ENCODE assay signal across 13 mouse cellular contexts in the genomic region with DNA sequence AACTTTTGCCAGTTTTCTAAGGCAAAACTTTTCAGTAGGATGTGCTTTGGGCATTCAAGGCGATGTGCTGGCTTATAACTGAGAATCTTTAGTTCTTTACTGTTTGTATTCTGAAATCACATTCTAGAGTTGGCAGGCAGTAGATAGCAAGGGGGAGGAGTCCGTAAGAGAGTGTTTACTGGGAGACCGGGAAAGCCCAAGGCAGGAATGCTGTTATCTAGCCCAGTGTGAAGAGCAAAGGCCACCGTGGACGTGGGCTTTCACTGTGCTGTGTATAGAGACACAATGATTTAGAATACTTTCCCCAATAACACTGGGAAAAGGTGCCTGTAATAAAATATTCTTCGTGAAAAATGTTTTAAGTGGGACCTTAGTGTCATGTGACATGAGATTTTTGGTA. TPM values are rescaled to one million over a fixed set of nuclear protein-coding genes. Genes with fewer than 3 reads are reported as not detected.
DNase-seq lines count a peak whose midpoint lies in the region; ATAC-seq and TF ChIP-seq lines count a peak whose summit lies in the region.
"Had no signal": no experiment of that assay in that cellular context is flagged by ENCODE, and none has a peak within 500 bp of the region (broad histone marks: within the 10 kb centered on the region; RNA-seq: fewer than 3 reads in every experiment).

No protein-coding gene starts in this region.

- peak overlapping the region; percentile 30 to 72; a peak in 3 of 4 replicates for H3K27ac ChIP-seq in heart, embryonic 14.5 days (replicated peaks in 1 of 2; ENCODE audit: control insufficient read depth in 1 of 2, insufficient read depth in 1 of 2, low read depth in 2 of 2, low read length in 2 of 2)
- H3K27ac ChIP-seq in lung, embryonic 16.5 days (ENCODE audit: low read length): no peak overlapping the region
- peak overlapping the region; percentile 18; the same call in 1 of the 2 replicates for H3K27ac ChIP-seq in liver, embryonic 16.5 days (ENCODE audit: low read length)
- H3K27ac ChIP-seq in stomach, postnatal 0 days (replicated peaks): no peak overlapping the region
- H3K27ac ChIP-seq: embryonic facial prominence, embryonic 13.5 days; limb, embryonic 15.5 days had no signal

- H3K4me1 ChIP-seq in heart, embryonic 14.5 days (ENCODE audit: control insufficient read depth in 2 of 2, insufficient read depth in 2 of 2, low read length in 2 of 2): peaks cover 15 to 33% of the 10 kb centered on the region in 2 experiments
- H3K4me1 ChIP-seq in lung, embryonic 16.5 days (replicated peaks; ENCODE audit: control insufficient read depth, insufficient read depth, low read length): peaks cover 8% of the 10 kb centered on the region
- H3K4me1 ChIP-seq in liver, embryonic 16.5 days (ENCODE audit: control insufficient read depth, low read depth, low read length): no peaks in the 10 kb centered on the region
- no peaks in the 10 kb centered on the region for H3K4me1 ChIP-seq in stomach, postnatal 0 days (replicated peaks; ENCODE audit: control insufficient read depth, insufficient read depth)
- H3K4me1 ChIP-seq: embryonic facial prominence, embryonic 13.5 days; limb, embryonic 15.5 days had no signal

- H3K9me3 ChIP-seq in heart, embryonic 14.5 days (ENCODE audit: control insufficient read depth, low read length): no peaks in the 10 kb centered on the region
- H3K9me3 ChIP-seq in lung, embryonic 16.5 days (ENCODE audit: control insufficient read depth, low read length): no peaks in the 10 kb centered on the region
- H3K9me3 ChIP-seq in liver, embryonic 16.5 days (replicated peaks; ENCODE audit: control insufficient read depth, low read length): no peaks in the 10 kb centered on the region
- no peaks in the 10 kb centered on the region for H3K9me3 ChIP-seq in stomach, postnatal 0 days (ENCODE audit: control insufficient read depth, low read length)
- H3K9me3 ChIP-seq: limb, embryonic 15.5 days had no signal

- no peaks in the 10 kb centered on the region for H3K27me3 ChIP-seq in heart, embryonic 14.5 days (ENCODE audit: control insufficient read depth, insufficient read depth, low read length)
- H3K27me3 ChIP-seq in lung, embryonic 16.5 days (ENCODE audit: control insufficient read depth, insufficient read depth, low read depth, low read length): no peaks in the 10 kb centered on the region
- no peaks in the 10 kb centered on the region for H3K27me3 ChIP-seq in liver, embryonic 16.5 days (ENCODE audit: control insufficient read depth, insufficient read depth, low read depth, low read length)
- H3K27me3 ChIP-seq in stomach, postnatal 0 days (ENCODE audit: control insufficient read depth, insufficient read depth, low read length): no peaks in the 10 kb centered on the region
- H3K27me3 ChIP-seq: embryonic facial prominence, embryonic 13.5 days; limb, embryonic 15.5 days had no signal

- 14% methylated on average over 6 of the region's 6 CpGs for WGBS in heart, embryonic 14.5 days
- WGBS in lung, embryonic 16.5 days: 15% methylated on average over 6 of the region's 6 CpGs
- WGBS in liver, embryonic 16.5 days (ENCODE audit: insufficient replicate concordance): 46% methylated on average over 6 of the region's 6 CpGs
- 19% methylated on average over 6 of the region's 6 CpGs for WGBS in stomach, postnatal 0 days

- no peak for DNase-seq in heart, postnatal 4 days
- no peak for DNase-seq in lung, postnatal 14 days
- DNase-seq in stomach, postnatal 0 days (ENCODE audit: low spot score): no peak
- no peak for DNase-seq in retina, postnatal 1 day
- DNase-seq in adrenal gland, adult (ENCODE audit: inconsistent age in 2 of 2, low spot score in 1 of 2): no peak
- DNase-seq: cerebellum, adult 9-11 months; layer of hippocampus, postnatal 36 days; thymus, postnatal 36 days had no signal

- H3K4me2 ChIP-seq in heart, embryonic 14.5 days (ENCODE audit: low read length): peak overlapping the region; percentile 26
- no peak overlapping the region for H3K4me2 ChIP-seq in lung, embryonic 16.5 days (ENCODE audit: low read depth, low read length)
- H3K4me2 ChIP-seq in liver, embryonic 16.5 days (ENCODE audit: low read depth, low read length): no peak overlapping the region
- H3K4me2 ChIP-seq in stomach, postnatal 0 days (replicated peaks; ENCODE audit: low read depth): no peak overlapping the region
- H3K4me2 ChIP-seq: embryonic facial prominence, embryonic 13.5 days; limb, embryonic 15.5 days had no signal

- H3K4me3 ChIP-seq in heart, embryonic 14.5 days (ENCODE audit: control insufficient read depth in 1 of 2, insufficient read depth in 1 of 2, low read depth in 1 of 2, low read length in 2 of 2): no peak overlapping the region
- H3K4me3 ChIP-seq in lung, embryonic 16.5 days (ENCODE audit: low read length): no peak overlapping the region
- H3K4me3 ChIP-seq in liver, embryonic 16.5 days (ENCODE audit: low read depth, low read length): no peak overlapping the region
- H3K4me3 ChIP-seq in stomach, postnatal 0 days (ENCODE audit: low read depth, low read length): no peak overlapping the region
- H3K4me3 ChIP-seq: embryonic facial prominence, embryonic 13.5 days; limb, embryonic 15.5 days had no signal

- ATAC-seq in heart, embryonic 14.5 days (ENCODE audit: insufficient number of reproducible peaks, insufficient read depth, low FRiP score, low read depth): no peak
- peak; percentile 78; the same call in 1 of the 2 replicates for ATAC-seq in lung, embryonic 16.5 days (ENCODE audit: low read depth)
- ATAC-seq in liver, embryonic 16.5 days (ENCODE audit: low read depth): peak; percentile 78
- peak; percentile 78 for ATAC-seq in stomach, postnatal 0 days (ENCODE audit: low FRiP score, low TSS enrichment)

- no peak for TF ChIP-seq EP300 in stomach, postnatal 0 days (optimal IDR thresholded peaks at IDR 0.05)

- H3K36me3 ChIP-seq in heart, embryonic 14.5 days (ENCODE audit: control insufficient read depth, insufficient read depth, low read length): peaks cover 25% of the 10 kb centered on the region
- peaks cover 12% of the 10 kb centered on the region for H3K36me3 ChIP-seq in lung, embryonic 16.5 days (ENCODE audit: control insufficient read depth, insufficient read depth, low read length)
- no peaks in the 10 kb centered on the region; the same call in 1 of the 2 replicates for H3K36me3 ChIP-seq in liver, embryonic 16.5 days (ENCODE audit: control insufficient read depth, insufficient read depth)
- H3K36me3 ChIP-seq in stomach, postnatal 0 days (ENCODE audit: control insufficient read depth, insufficient read depth, low read length): peaks cover 5% of the 10 kb centered on the region; the same call in 1 of the 2 replicates

- H3K9ac ChIP-seq in heart, embryonic 14.5 days (ENCODE audit: low read length): no peak overlapping the region
- H3K9ac ChIP-seq in lung, embryonic 16.5 days (ENCODE audit: low read length): no peak overlapping the region
- H3K9ac ChIP-seq in liver, embryonic 16.5 days (ENCODE audit: low read depth, low read length): no peak overlapping the region
- H3K9ac ChIP-seq in stomach, postnatal 0 days (ENCODE audit: low read length): no peak overlapping the region
- H3K9ac ChIP-seq: embryonic facial prominence, embryonic 13.5 days; limb, embryonic 15.5 days had no signal

- no peak for TF ChIP-seq CTCF in stomach, postnatal 0 days (IDR thresholded peaks at IDR 0.05; ENCODE audit: low read depth)

RNA-seq across cellular contexts. Expression of a gene that starts 14.6 kb away (rescaled TPM):
- polyA plus RNA-seq in heart, embryonic 14.5 days (2014; fragmentation: Nextera tagmentation; extraction: Ambion mirVana): 58.1 and 59.3 TPM in 2 replicates
- 10 to 100 TPM; 15.2 to 19.0 TPM for total RNA-seq in heart, postnatal 4 days (2021)
- polyA plus RNA-seq in lung, embryonic 16.5 days (2015; fragmentation: Nextera tagmentation; extraction: Ambion mirVana): 102 and 108 TPM in 2 replicates
- 83.0 and 90.3 TPM in 2 replicates for polyA plus RNA-seq in liver, embryonic 16.5 days (2015; fragmentation: Nextera tagmentation; extraction: Ambion mirVana)
- 98.1 and 102 TPM in 2 replicates for polyA plus RNA-seq in stomach, postnatal 0 days (2015; fragmentation: Nextera tagmentation; extraction: Ambion mirVana)

RNA-seq across cellular contexts. Expression of a gene that starts 14.7 kb away (rescaled TPM):
- polyA plus RNA-seq in heart, embryonic 14.5 days (2014; fragmentation: Nextera tagmentation; extraction: Ambion mirVana): 17.1 and 18.5 TPM in 2 replicates
- 10 to 100 TPM; 16.8 to 17.9 TPM for total RNA-seq in heart, postnatal 4 days (2021)
- 15.5 and 17.5 TPM in 2 replicates for polyA plus RNA-seq in lung, embryonic 16.5 days (2015; fragmentation: Nextera tagmentation; extraction: Ambion mirVana)
- polyA plus RNA-seq in liver, embryonic 16.5 days (2015; fragmentation: Nextera tagmentation; extraction: Ambion mirVana): 4.9 and 6.0 TPM in 2 replicates
- 3.7 and 4.8 TPM in 2 replicates for polyA plus RNA-seq in stomach, postnatal 0 days (2015; fragmentation: Nextera tagmentation; extraction: Ambion mirVana)

Comparison
In these comparisons a context has a peak if more than half of its experiments do, and no peak if none do; other contexts are left out.
1. H3K27ac ChIP-seq: peak in heart, embryonic 14.5 days (2 of 2) and liver, embryonic 16.5 days (single experiment); none in lung, embryonic 16.5 days (single experiment) and stomach, postnatal 0 days (single experiment).